18 mouse cellular contexts compared by ENCODE assay signal in the genomic region with DNA sequence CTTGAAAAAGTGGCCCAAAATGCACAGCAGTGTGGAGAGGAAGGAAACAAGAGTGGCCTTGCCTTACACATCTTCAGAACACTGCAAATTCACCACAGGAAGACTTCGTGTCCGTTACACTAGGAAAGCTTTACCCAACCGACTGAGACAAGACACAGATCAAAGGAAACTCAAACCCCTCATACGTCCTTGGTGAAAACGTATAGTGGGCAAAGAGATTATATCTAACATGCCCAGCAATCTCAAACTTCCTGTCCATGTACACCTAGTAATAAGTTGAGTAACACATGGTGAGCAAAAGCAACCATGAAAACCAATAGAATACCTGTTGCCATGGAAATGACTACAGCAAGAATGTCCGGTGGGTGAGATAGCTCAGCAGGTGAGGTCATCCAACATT. TPM values are rescaled to one million over a fixed set of nuclear protein-coding genes. Genes with fewer than 3 reads are reported as not detected.
DNase-seq lines count a peak whose midpoint lies in the region; ATAC-seq and TF ChIP-seq lines count a peak whose summit lies in the region.
"Had no signal": no experiment of that assay in that cellular context is flagged by ENCODE, and none has a peak within 500 bp of the region (broad histone marks: within the 10 kb centered on the region; RNA-seq: fewer than 3 reads in every experiment).

No protein-coding gene starts in this region.

- ATAC-seq in lung, postnatal 0 days = no peak
- ATAC-seq: forebrain, embryonic 13.5 days; forebrain, embryonic 15.5 days; forebrain, postnatal 0 days had no signal

- no peak for TF ChIP-seq POLR2A in liver, adult 2 months (IDR thresholded peaks at IDR 0.05; ENCODE audit: extremely low read depth, insufficient read depth, low read length)

- no peak overlapping the region for H3K9ac ChIP-seq in liver, adult 2 months (ENCODE audit: low read depth, low read length)
- no peak overlapping the region for H3K9ac ChIP-seq in lung, postnatal 0 days (replicated peaks; ENCODE audit: low read depth)
- H3K9ac ChIP-seq: embryonic facial prominence, embryonic 12.5 days; forebrain, embryonic 13.5 days; forebrain, embryonic 15.5 days; forebrain, postnatal 0 days had no signal

- H3K4me1 ChIP-seq in liver, adult 2 months (ENCODE audit: control insufficient read depth, insufficient read depth, low read length) = no peaks in the 10 kb centered on the region; the same call in 1 of the 2 replicates
- peaks cover 6% of the 10 kb centered on the region; the same call in 1 of the 2 replicates for H3K4me1 ChIP-seq in lung, postnatal 0 days (ENCODE audit: insufficient read depth, low read depth, low read length)

- H3K79me2 ChIP-seq in liver, adult 2 months (ENCODE audit: control insufficient read depth, insufficient read depth, low read length) = peaks cover 19% of the 10 kb centered on the region

- no peak overlapping the region for H3K27ac ChIP-seq in liver, adult 2 months (replicated peaks; ENCODE audit: insufficient read depth, low read depth, low read length)
- H3K27ac ChIP-seq in lung, postnatal 0 days (ENCODE audit: low read length) = 0 out of 2 replicates have a peak overlapping the region, but pooled peaks have one; percentile 38
- H3K27ac ChIP-seq: embryonic facial prominence, embryonic 10.5 days; embryonic facial prominence, embryonic 12.5 days; forebrain, embryonic 13.5 days; forebrain, embryonic 15.5 days had no signal

- TF ChIP-seq CTCF in liver, adult 2 months (IDR thresholded peaks at IDR 0.05; ENCODE audit: low read depth, low read length) = no peak
- TF ChIP-seq CTCF in lung, postnatal 0 days (IDR thresholded peaks at IDR 0.05) = no peak

- no peak overlapping the region for H3K4me2 ChIP-seq in lung, postnatal 0 days (replicated peaks; ENCODE audit: low read depth, low read length)
- H3K4me2 ChIP-seq: embryonic facial prominence, embryonic 12.5 days; forebrain, embryonic 13.5 days; forebrain, embryonic 15.5 days had no signal

- WGBS in liver, adult 2 months = 73% methylated on average over 6 of the region's 6 CpGs
- 50% methylated on average over 6 of the region's 6 CpGs for WGBS in lung, postnatal 0 days

- H3K9me3 ChIP-seq in lung, postnatal 0 days (ENCODE audit: low read length) = no peaks in the 10 kb centered on the region
- H3K9me3 ChIP-seq: embryonic facial prominence, embryonic 10.5 days; embryonic facial prominence, embryonic 12.5 days; forebrain, embryonic 13.5 days; forebrain, embryonic 15.5 days had no signal

- no peak overlapping the region for H3K4me3 ChIP-seq in liver, adult 2 months (ENCODE audit: insufficient read depth, low read depth, low read length)
- no peak overlapping the region for H3K4me3 ChIP-seq in lung, postnatal 0 days (ENCODE audit: low read depth, low read length)
- H3K4me3 ChIP-seq: embryonic facial prominence, embryonic 10.5 days; embryonic facial prominence, embryonic 12.5 days; forebrain, embryonic 13.5 days; forebrain, embryonic 15.5 days had no signal

- H3K27me3 ChIP-seq in liver, adult 2 months (ENCODE audit: control insufficient read depth, insufficient read depth, low read length) = no peaks in the 10 kb centered on the region
- no peaks in the 10 kb centered on the region for H3K27me3 ChIP-seq in lung, postnatal 0 days (replicated peaks; ENCODE audit: insufficient read depth, low read length)
- H3K27me3 ChIP-seq: embryonic facial prominence, embryonic 12.5 days; forebrain, embryonic 13.5 days; forebrain, embryonic 15.5 days had no signal

- peak; percentile 14 for DNase-seq in liver, adult 2 months (ENCODE audit: extremely low read depth, low read depth, low spot score)
- no peak for DNase-seq in liver
- no peak for DNase-seq in lung, postnatal 0 days (ENCODE audit: low spot score)
- no peak for DNase-seq in lung, postnatal 36 days
- no peak for DNase-seq in adipocyte (ENCODE audit: low spot score)
- DNase-seq: adrenal gland, adult 8-10 months; adrenal gland, postnatal 14 days; adrenal gland, postnatal 36 days; cerebellum, adult 11-12 months; cerebellum, adult 2 months; cerebellum, adult 9-10 months; cerebellum, postnatal 10 days; cerebellum, postnatal 25 days; forebrain, postnatal 0 days had no signal

- no peaks in the 10 kb centered on the region for H3K36me3 ChIP-seq in liver, adult 2 months (ENCODE audit: control insufficient read depth, insufficient read depth, low read length)
- H3K36me3 ChIP-seq in lung, postnatal 0 days (ENCODE audit: insufficient read depth, low read length) = no peaks in the 10 kb centered on the region
- H3K36me3 ChIP-seq: embryonic facial prominence, embryonic 12.5 days; forebrain, embryonic 15.5 days had no signal

- no peak for TF ChIP-seq EP300 in lung, postnatal 0 days (IDR thresholded peaks at IDR 0.05)

RNA-seq across cellular contexts. Expression of a gene that starts 19.4 kb away (rescaled TPM):
- total RNA-seq in liver, adult 2 months (2014; rRNA removed) = 3.1 and 3.8 TPM in 2 replicates
- polyA plus RNA-seq in liver, adult 2 months (2012; rRNA removed) = 6.5 and 9.2 TPM in 2 replicates
- 17.7 and 18.5 TPM in 2 replicates for polyA plus RNA-seq in lung, postnatal 0 days (2015; fragmentation: Nextera tagmentation; extraction: Ambion mirVana)
